Mouse (Mus musculus) Muller cell, postnatal 12 days (primary cell): ENCODE measurements around the gene Prtn3.
A peak's percentile ranks its signal among the peaks of the same experiment; 100 is the strongest.

Experiments
- DNase-seq: peaks from one replicate; pipeline ENCODE4 v3.0.0-alpha.2; 2015; ENCODE audit errors: inconsistent ontology term

Prtn3 gene

DNA sequence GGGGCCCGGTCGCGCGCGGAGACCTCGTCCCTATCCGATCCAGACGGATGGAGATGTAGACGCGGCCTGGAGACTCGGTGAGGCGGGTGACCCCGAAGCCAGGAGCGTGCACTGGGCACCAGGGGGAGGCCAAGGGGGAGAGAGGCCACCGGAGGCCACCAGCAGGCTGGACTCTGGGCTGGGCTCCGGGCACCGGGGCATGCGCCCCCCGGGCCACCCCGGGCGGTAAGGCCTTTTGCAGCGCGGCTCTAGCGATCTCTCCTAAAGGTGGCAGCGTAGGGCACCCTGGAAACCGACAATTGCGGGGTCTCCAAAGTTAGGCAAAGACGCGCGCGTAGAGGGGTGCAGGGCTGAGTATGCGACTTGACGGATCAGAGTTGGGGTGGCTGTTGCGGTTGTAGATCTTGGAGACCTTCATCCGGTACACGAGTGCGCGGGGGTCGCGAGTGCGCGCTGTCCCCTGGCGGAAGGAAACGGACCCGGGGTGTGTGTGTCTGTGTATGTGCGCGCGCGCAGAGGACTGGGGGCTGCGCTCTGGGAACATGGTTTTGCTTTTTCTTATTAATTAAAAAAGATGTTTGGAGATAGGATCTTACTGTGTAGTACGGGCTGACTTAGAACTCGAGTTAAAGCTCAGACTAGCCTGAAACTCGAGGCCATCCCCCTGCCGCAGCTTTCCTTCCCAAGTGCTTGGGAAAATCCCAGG is 53.2 kb downstream of the Prtn3 start:
- no peak for DNase-seq

- peak; percentile 37 for DNase-seq
Observed at GRCm38 (mm10) chr10:79928030-79928694, 53.9 kb downstream of the Prtn3 start.

GRCm38 (mm10) chr10:79928907-79929701 is 54.8 kb downstream of the Prtn3 start:
- no peak for DNase-seq

GRCm38 (mm10) chr10:79929967-79930825 is 55.9 kb downstream of the Prtn3 start:
- no peak for DNase-seq

- DNase-seq: no peak
Observed at GRCm38 (mm10) chr10:79930826-79931186, 56.5 kb downstream of the Prtn3 start.

- no peak for DNase-seq
Observed at GRCm38 (mm10) chr10:79931797-79932196, 57.5 kb downstream of the Prtn3 start.

DNA sequence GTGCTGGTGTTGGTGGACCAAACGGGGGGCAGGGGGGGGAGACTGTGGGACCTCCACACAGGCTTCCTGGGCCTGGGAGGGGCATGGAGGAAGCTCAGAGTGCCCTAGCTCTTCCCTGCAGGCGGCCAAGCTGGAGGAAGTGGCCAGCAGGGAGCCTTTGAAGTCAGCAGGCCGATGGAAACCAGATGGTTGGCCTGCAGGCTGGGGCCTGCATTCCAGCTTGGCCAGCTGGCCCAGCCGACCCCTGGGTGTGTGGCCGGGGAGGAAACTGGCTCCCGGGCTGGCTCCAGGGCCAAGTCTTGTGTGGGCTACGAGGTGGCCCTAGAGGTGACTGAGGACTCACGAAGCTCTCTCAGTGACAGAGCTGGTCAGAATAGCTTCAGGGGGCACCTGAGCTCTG is 58.5 kb downstream of the Prtn3 start:
- DNase-seq: peak; percentile 91
